Mouse (Mus musculus): Measurements from ENCODE around the gene Sgf29.

Gene Sgf29

GRCm38 (mm10) chr7:126689021-126689420, 39.9 kb downstream of the Sgf29 start:
- DNase-seq, result no peak

- no peak for DNase-seq
Measured at GRCm38 (mm10) chr7:126690737-126691136, 41.6 kb downstream of the Sgf29 start.

- DNase-seq, result no peak
Measured at GRCm38 (mm10) chr7:126691676-126692075, 42.6 kb downstream of the Sgf29 start.

GRCm38 (mm10) chr7:126692426-126692825, 43.3 kb downstream of the Sgf29 start:
- no peak for DNase-seq

GRCm38 (mm10) chr7:126693256-126693655, 44.1 kb downstream of the Sgf29 start:
- peak; percentile 94 for DNase-seq

- no peak for DNase-seq
Measured at GRCm38 (mm10) chr7:126693781-126694180, 44.7 kb downstream of the Sgf29 start.

- no peak for DNase-seq
Measured at GRCm38 (mm10) chr7:126694441-126695051, 45.4 kb downstream of the Sgf29 start.

- peak; percentile 82 for DNase-seq
Measured at GRCm38 (mm10) chr7:126695210-126695611, 46.1 kb downstream of the Sgf29 start, which contains the start of gene Bola2. Gene Bola2 (plus strand): TSS chr7:126695401.

- DNase-seq, result peak; percentile 90
Measured at GRCm38 (mm10) chr7:126695631-126696207, 46.6 kb downstream of the Sgf29 start, which contains the start of gene Slx1b. Gene Slx1b (minus strand): TSS chr7:126695784.

GRCm38 (mm10) chr7:126696303-126696702, 47.2 kb downstream of the Sgf29 start:
- peak; percentile 37 for DNase-seq

GRCm38 (mm10) chr7:126696886-126697285, 47.8 kb downstream of the Sgf29 start:
- no peak for DNase-seq

GRCm38 (mm10) chr7:126697838-126698237, 48.7 kb downstream of the Sgf29 start:
- no peak for DNase-seq

- peak; percentile 48 for DNase-seq
Measured at GRCm38 (mm10) chr7:126700063-126701015, 51.2 kb downstream of the Sgf29 start.

GRCm38 (mm10) chr7:126701070-126701469, 52.0 kb downstream of the Sgf29 start:
- DNase-seq, result peak; percentile 99

GRCm38 (mm10) chr7:126701559-126702357, 52.6 kb downstream of the Sgf29 start:
- peak; percentile 69 for DNase-seq

- DNase-seq, result peak; percentile 72
Measured at GRCm38 (mm10) chr7:126702358-126702757, 53.2 kb downstream of the Sgf29 start.

GRCm38 (mm10) chr7:126702861-126703756, 54.0 kb downstream of the Sgf29 start:
- DNase-seq, result peak; percentile 85

- peak; percentile 68 for DNase-seq
Measured at GRCm38 (mm10) chr7:126703757-126704077, 54.6 kb downstream of the Sgf29 start.

- peak; percentile 94 for DNase-seq
Measured at GRCm38 (mm10) chr7:126704121-126704980, 55.2 kb downstream of the Sgf29 start.

GRCm38 (mm10) chr7:126707442-126708174, 58.5 kb downstream of the Sgf29 start, which contains the start of gene Coro1a:
Gene Coro1a (minus strand): TSS chr7:126707787.
- peak; percentile 81 for DNase-seq
